Mouse (Mus musculus) intestine, postnatal 0 days (tissue): ENCODE results near the gene Ube2a. TPM values are rescaled to one million over a fixed set of nuclear protein-coding genes. Genes with fewer than 3 reads are reported as not detected.

Experiments
- ATAC-seq: fragments of 200-750 bp; cut with Nextera tagmentation; 2 replicates; pipeline ENCODE4 v1.8.0; 2017; ENCODE audit warnings: mild to moderate bottlenecking, moderate TSS enrichment, moderate library complexity
- H3K27ac ChIP-seq: fragments of 300-500 bp; sonication (generic); 2 replicates; pipeline ENCODE4 v1.5.1; 2014; ENCODE audit warnings: mild to moderate bottlenecking, low read depth, low read length, moderate library complexity
- H3K27me3 ChIP-seq: fragments of 300-500 bp; sonication (generic); replicated peaks from 2 replicates; pipeline ENCODE4 v1.6.1; 2014; ENCODE audit warnings: low read length, mixed read lengths; ENCODE audit not compliant: control insufficient read depth, insufficient read depth
- H3K36me3 ChIP-seq: fragments of 300-500 bp; sonication (generic); 2 replicates; pipeline ENCODE4 v1.6.1; 2014; ENCODE audit warnings: mild to moderate bottlenecking, moderate library complexity; ENCODE audit not compliant: control insufficient read depth, insufficient read depth
- H3K4me1 ChIP-seq: fragments of 300-500 bp; sonication (generic); replicated peaks from 2 replicates; pipeline ENCODE4 v1.6.1; 2014; ENCODE audit warnings: antibody characterized with exemption, low read length, mixed read lengths; ENCODE audit not compliant: control insufficient read depth, insufficient read depth
- H3K4me2 ChIP-seq: fragments of 300-500 bp; sonication (generic); replicated peaks from 2 replicates; pipeline ENCODE4 v1.6.1; 2014; ENCODE audit warnings: low read depth, mild to moderate bottlenecking, moderate library complexity
- H3K4me3 ChIP-seq: fragments of 300-500 bp; sonication (generic); 2 replicates; pipeline ENCODE4 v1.5.1; 2014; ENCODE audit warnings: low read depth, low read length
- H3K9ac ChIP-seq: fragments of 300-500 bp; sonication (generic); 2 replicates; pipeline ENCODE4 v1.6.1; 2014; ENCODE audit warnings: mild to moderate bottlenecking, low read depth, low read length
- H3K9me3 ChIP-seq: fragments of 300-500 bp; sonication (generic); 2 replicates; pipeline ENCODE4 v1.6.1; 2016; ENCODE audit warnings: mixed run types; ENCODE audit not compliant: control insufficient read depth
- CTCF ChIP-seq: sonication (generic); IDR thresholded peaks from 2 replicates; pipeline ENCODE4 v1.5.1; 2016; ENCODE audit warnings: low read depth, mild to moderate bottlenecking, control low read depth, antibody characterized with exemption, moderate library complexity
- WGBS: fragments of 180-500 bp; shearing (Covaris S2); extraction: QIAGEN DNeasy Blood & Tissue Kit; methylation state at CpG from one replicate; pipeline ENCODE4 v1.1.7; 2014; 5-methylcytosine and 5-hydroxymethylcytosine counted together
- polyA plus RNA-seq: library from polyadenylated mRNA; unstranded; fragments of >200 nt; fragmentation: Nextera tagmentation; extraction: Ambion mirVana; gene quantifications from 2 replicates; pipeline ENCODE4 v1.2.1, GENCODE M21; 2015

The Ube2a gene
- polyA plus RNA-seq, 1 experiment from 2014 or later = 168 TPM

GRCm38 (mm10) chrX:36833397-36834084 lies 40.2 kb upstream of the Ube2a start:
- TF ChIP-seq CTCF = peak; percentile 72
- H3K4me1 ChIP-seq = no peaks in the 10 kb centered on the region
- H3K4me2 ChIP-seq = peak overlapping the region; percentile 43; the same call in 1 of the 2 replicates
- WGBS = 39% methylated on average over 19 of the region's 19 CpGs
- no peaks in the 10 kb centered on the region for H3K9me3 ChIP-seq
- H3K9ac ChIP-seq = no peak overlapping the region
- H3K36me3 ChIP-seq = no peaks in the 10 kb centered on the region
- no peak overlapping the region for H3K27ac ChIP-seq
- peak; percentile 7; the same call in 1 of the 2 replicates for ATAC-seq
- no peaks in the 10 kb centered on the region for H3K27me3 ChIP-seq
- H3K4me3 ChIP-seq = no peak overlapping the region

- Histone ChIP-seq H3K36me3 (no peaks in the 10 kb centered on the region), H3K9me3 (no peaks in the 10 kb centered on the region), H3K27me3 (no peaks in the 10 kb centered on the region), H3K4me3 (no peak overlapping the region), H3K27ac (no peak overlapping the region), H3K9ac (no peak overlapping the region), H3K4me1 (no peaks in the 10 kb centered on the region), H3K4me2 (no peak overlapping the region)
- ATAC-seq = no peak
- 49% methylated on average over 6 of the region's 6 CpGs for WGBS
- no peak for TF ChIP-seq CTCF
Measured at GRCm38 (mm10) chrX:36837069-36837676, 36.5 kb upstream of the Ube2a start.

- 60% methylated on average over 7 of the region's 7 CpGs for WGBS
- H3K4me3 ChIP-seq = no peak overlapping the region
- no peaks in the 10 kb centered on the region for H3K4me1 ChIP-seq
- no peaks in the 10 kb centered on the region for H3K27me3 ChIP-seq
- no peaks in the 10 kb centered on the region for H3K36me3 ChIP-seq
- H3K9ac ChIP-seq = no peak overlapping the region
- H3K9me3 ChIP-seq = no peaks in the 10 kb centered on the region
- H3K4me2 ChIP-seq = no peak overlapping the region
- no peak overlapping the region for H3K27ac ChIP-seq
- ATAC-seq = no peak
- no peak for TF ChIP-seq CTCF
Measured at GRCm38 (mm10) chrX:36839391-36839790, 34.3 kb upstream of the Ube2a start.

GRCm38 (mm10) chrX:36841698-36842097 lies 32.0 kb upstream of the Ube2a start:
- WGBS = 78% methylated on average over 6 of the region's 6 CpGs
- ATAC-seq = no peak
- no peak overlapping the region for H3K4me2 ChIP-seq
- TF ChIP-seq CTCF = no peak
- H3K4me3 ChIP-seq = no peak overlapping the region
- no peaks in the 10 kb centered on the region for H3K4me1 ChIP-seq
- no peak overlapping the region for H3K9ac ChIP-seq
- no peak overlapping the region for H3K27ac ChIP-seq
- no peaks in the 10 kb centered on the region for H3K27me3 ChIP-seq
- no peaks in the 10 kb centered on the region for H3K36me3 ChIP-seq
- no peaks in the 10 kb centered on the region for H3K9me3 ChIP-seq

- TF ChIP-seq CTCF = no peak
Measured at GRCm38 (mm10) chrX:36843346-36843990, 30.2 kb upstream of the Ube2a start.

GRCm38 (mm10) chrX:36847152-36847551 lies 26.5 kb upstream of the Ube2a start:
- H3K4me1 ChIP-seq = no peaks in the 10 kb centered on the region
- no peak overlapping the region for H3K4me2 ChIP-seq
- H3K27ac ChIP-seq = no peak overlapping the region
- WGBS = 76% methylated on average over 1 of the region's 1 CpGs
- ATAC-seq = no peak
- H3K9me3 ChIP-seq = no peaks in the 10 kb centered on the region
- H3K36me3 ChIP-seq = no peaks in the 10 kb centered on the region
- H3K9ac ChIP-seq = no peak overlapping the region
- no peak overlapping the region for H3K4me3 ChIP-seq
- TF ChIP-seq CTCF = no peak
- H3K27me3 ChIP-seq = no peaks in the 10 kb centered on the region

More at GRCm38 (mm10) chrX:36843346-36843990, 30.2 kb upstream of the Ube2a start:
- no peaks in the 10 kb centered on the region for H3K9me3 ChIP-seq
- no peaks in the 10 kb centered on the region for H3K36me3 ChIP-seq
- no peak for ATAC-seq
- H3K4me3 ChIP-seq = no peak overlapping the region
- H3K9ac ChIP-seq = no peak overlapping the region
- WGBS = 86% methylated on average over 4 of the region's 4 CpGs
- no peak overlapping the region for H3K4me2 ChIP-seq
- H3K27me3 ChIP-seq = no peaks in the 10 kb centered on the region
- H3K4me1 ChIP-seq = no peaks in the 10 kb centered on the region
- no peak overlapping the region for H3K27ac ChIP-seq
